Mouse (Mus musculus): ENCODE data around the gene Chaf1a. TPM values are rescaled to one million over a fixed set of nuclear protein-coding genes. Genes with fewer than 3 reads are reported as not detected.

Gene Chaf1a
- polyA plus RNA-seq, 1 experiment = 4.1 TPM

DNA sequence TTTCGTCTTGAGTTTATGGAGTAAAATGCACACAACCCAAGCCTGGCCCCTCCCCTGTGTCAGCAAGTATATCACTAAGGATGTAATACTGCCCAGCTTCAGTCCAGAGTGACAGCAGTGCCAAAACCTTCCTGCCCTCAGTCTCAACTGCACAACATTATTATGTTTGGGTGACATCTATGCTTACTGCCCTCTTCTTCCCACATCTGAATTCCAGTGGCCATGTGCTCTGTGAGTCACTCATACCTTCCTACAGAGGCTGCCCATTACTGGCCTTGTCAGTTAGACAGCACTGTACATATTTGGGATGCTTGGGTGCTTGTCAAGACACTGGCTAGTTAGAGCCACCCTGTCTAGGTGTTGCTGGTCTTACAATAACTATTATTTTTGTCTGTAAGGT lies 13.9 kb upstream of the Chaf1a start:
- Histone ChIP-seq H3K4me1 (ENCODE audit: control insufficient read depth, insufficient read depth, insufficient read length, low read length) (peaks cover 10% of the 10 kb centered on the region), H3K36me3 (ENCODE audit: control insufficient read depth, insufficient read depth, low read length) (peaks cover 3% of the 10 kb centered on the region; the same call in 1 of the 2 replicates), H3K4me3 (ENCODE audit: low read depth, low read length) (no peak overlapping the region), H3K27me3 (ENCODE audit: control insufficient read depth, insufficient read depth, low read length) (no peaks in the 10 kb centered on the region), H3K27ac (ENCODE audit: insufficient read depth, low read depth, low read length) (no peak overlapping the region)
- WGBS = 75% methylated on average over 1 of the region's 1 CpGs
- TF ChIP-seq CTCF (IDR thresholded peaks at IDR 0.05; ENCODE audit: extremely low read depth, insufficient read length, insufficient replicate concordance, low read depth, low read length) (no peak), POLR2A (IDR thresholded peaks at IDR 0.05; ENCODE audit: low read depth, low read length) (no peak)

DNA sequence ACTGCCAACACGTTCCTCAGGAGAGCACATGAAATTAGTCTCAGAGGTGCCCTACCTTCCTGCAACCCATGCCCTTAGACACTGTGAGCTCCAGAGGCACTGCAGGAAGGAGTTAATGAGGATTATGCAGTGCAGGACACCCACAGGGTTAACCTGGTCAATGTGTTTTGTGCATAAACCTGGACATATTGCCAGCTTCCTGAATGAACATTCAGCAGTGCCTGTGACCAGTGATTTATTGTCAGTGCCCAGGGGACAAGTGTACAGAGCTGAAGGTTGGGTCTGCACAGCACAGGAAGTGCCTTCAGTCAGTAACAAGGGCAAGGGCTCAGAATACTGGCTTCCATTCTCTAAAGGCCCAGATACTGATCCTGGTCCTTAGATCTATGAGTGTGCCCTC lies 13.4 kb upstream of the Chaf1a start:
- no peak for TF ChIP-seq POLR2A (IDR thresholded peaks at IDR 0.05; ENCODE audit: low read depth, low read length)
- no peaks in the 10 kb centered on the region for H3K27me3 ChIP-seq (ENCODE audit: control insufficient read depth, insufficient read depth, low read length)
- H3K4me1 ChIP-seq (ENCODE audit: control insufficient read depth, insufficient read depth, insufficient read length, low read length) = peaks cover 12% of the 10 kb centered on the region
- 59% methylated on average over 1 of the region's 1 CpGs for WGBS
- H3K36me3 ChIP-seq (ENCODE audit: control insufficient read depth, insufficient read depth, low read length) = peaks cover 3% of the 10 kb centered on the region; the same call in 1 of the 2 replicates
- H3K27ac ChIP-seq (ENCODE audit: insufficient read depth, low read depth, low read length) = no peak overlapping the region
- H3K4me3 ChIP-seq (ENCODE audit: low read depth, low read length) = no peak overlapping the region

DNA sequence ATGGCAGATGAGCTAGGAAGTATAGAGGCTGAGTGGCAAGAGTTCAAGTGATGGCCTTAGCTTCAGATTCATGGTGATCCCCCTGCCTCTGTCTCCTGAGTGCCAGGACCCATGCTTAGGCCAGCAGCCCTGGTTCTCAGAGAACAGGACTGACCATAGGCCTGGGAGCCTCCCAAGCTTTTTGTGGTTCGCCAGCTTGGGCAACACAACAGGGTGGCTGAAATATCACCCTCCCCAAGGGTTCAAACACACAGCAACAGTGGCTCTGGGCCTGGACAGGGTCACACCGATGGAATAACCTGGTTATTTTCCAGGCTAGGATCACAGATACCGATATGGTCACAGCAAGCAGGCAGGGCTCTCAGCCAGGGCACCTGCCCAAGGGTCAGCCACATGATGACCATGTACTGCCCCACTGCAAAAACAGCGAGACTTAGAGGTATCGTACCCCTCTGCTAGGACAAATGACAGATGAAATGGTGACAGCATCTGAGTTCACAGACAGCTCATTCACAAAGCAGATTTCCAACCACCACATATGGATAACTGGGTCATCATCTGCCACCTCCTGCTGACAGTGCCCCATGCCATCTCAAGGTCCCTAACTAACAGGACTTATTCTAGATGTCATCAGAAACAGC lies 12.3 kb upstream of the Chaf1a start:
- TF ChIP-seq CTCF (IDR thresholded peaks at IDR 0.05; ENCODE audit: extremely low read depth, insufficient read length, insufficient replicate concordance, low read depth, low read length) (no peak), POLR2A (IDR thresholded peaks at IDR 0.05; ENCODE audit: low read depth, low read length) (no peak)
- peaks cover 3% of the 10 kb centered on the region; the same call in 1 of the 2 replicates for H3K36me3 ChIP-seq (ENCODE audit: control insufficient read depth, insufficient read depth, low read length)
- H3K4me3 ChIP-seq (ENCODE audit: low read depth, low read length) = no peak overlapping the region
- H3K27me3 ChIP-seq (ENCODE audit: control insufficient read depth, insufficient read depth, low read length) = no peaks in the 10 kb centered on the region
- H3K27ac ChIP-seq (ENCODE audit: insufficient read depth, low read depth, low read length) = no peak overlapping the region
- 87% methylated on average over 5 of the region's 5 CpGs for WGBS
- H3K4me1 ChIP-seq (ENCODE audit: control insufficient read depth, insufficient read depth, insufficient read length, low read length) = peaks cover 18% of the 10 kb centered on the region

DNA sequence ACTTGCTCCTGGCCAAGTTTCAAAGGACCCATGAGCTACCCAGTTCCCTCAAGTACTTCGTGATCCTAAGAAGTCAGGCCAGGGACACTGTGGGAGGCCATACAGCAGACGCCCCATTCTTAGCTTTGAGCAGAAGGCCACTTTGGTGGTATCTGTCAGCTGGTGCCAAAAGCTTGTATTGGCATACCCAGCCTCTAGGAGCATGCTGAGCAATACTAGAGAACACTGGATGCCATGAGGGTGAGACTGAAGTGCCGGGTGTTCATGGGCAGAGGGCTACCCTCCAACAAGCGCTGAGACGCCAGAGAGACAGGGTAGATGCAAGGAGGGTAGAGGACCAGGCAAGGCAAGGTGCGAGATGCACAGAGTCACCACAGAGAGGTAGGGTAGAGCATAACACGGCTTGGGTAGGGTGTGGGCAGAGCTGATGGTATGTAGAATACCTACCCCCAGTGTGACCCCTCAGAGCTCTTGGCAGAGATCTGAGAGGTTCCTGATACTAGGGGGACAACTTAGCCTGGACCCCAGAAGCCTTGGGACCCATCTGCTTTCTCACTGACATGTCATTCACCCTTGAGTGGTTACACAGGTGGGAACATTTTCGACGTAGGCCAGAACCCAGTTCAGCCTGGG lies 9.9 kb upstream of the Chaf1a start:
- peaks cover 25% of the 10 kb centered on the region for H3K4me1 ChIP-seq (ENCODE audit: control insufficient read depth, insufficient read depth, insufficient read length, low read length)
- WGBS = 89% methylated on average over 9 of the region's 9 CpGs
- TF ChIP-seq POLR2A (IDR thresholded peaks at IDR 0.05; ENCODE audit: low read depth, low read length) (no peak), CTCF (IDR thresholded peaks at IDR 0.05; ENCODE audit: extremely low read depth, insufficient read length, insufficient replicate concordance, low read depth, low read length) (no peak)

DNA sequence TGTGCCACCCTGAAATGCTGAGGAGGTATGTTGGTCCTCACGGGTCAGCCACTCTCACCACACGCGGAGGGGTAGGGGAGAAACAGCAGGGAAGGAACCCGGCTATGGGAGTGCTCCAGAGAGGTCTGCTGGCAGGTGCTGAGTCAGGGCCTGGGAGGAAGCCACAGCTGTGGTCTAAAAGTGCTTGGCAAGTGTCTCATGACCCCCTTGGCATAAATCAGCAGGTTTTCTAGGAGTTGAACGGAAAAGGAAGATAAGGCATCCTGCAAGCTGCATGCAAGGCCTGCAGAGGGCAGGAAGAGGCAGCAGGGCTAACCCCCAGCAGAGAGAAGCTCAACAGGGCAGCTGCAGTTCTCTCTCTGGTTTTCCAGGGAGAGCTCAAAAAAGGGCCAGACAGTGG lies 9.3 kb upstream of the Chaf1a start:
- H3K4me3 ChIP-seq (ENCODE audit: low read depth, low read length) = no peak overlapping the region
- TF ChIP-seq POLR2A (IDR thresholded peaks at IDR 0.05; ENCODE audit: low read depth, low read length) (no peak), CTCF (IDR thresholded peaks at IDR 0.05; ENCODE audit: extremely low read depth, insufficient read length, insufficient replicate concordance, low read depth, low read length) (no peak)
- WGBS = 54% methylated on average over 5 of the region's 5 CpGs
- peaks cover 13% of the 10 kb centered on the region for H3K36me3 ChIP-seq (ENCODE audit: control insufficient read depth, insufficient read depth, low read length)
- H3K4me1 ChIP-seq (ENCODE audit: control insufficient read depth, insufficient read depth, insufficient read length, low read length) = peaks cover 25% of the 10 kb centered on the region
- no peak overlapping the region for H3K27ac ChIP-seq (ENCODE audit: insufficient read depth, low read depth, low read length)
- no peaks in the 10 kb centered on the region for H3K27me3 ChIP-seq (ENCODE audit: control insufficient read depth, insufficient read depth, low read length)

More for the DNA sequence above, 9.9 kb upstream of the Chaf1a start:
- Histone ChIP-seq H3K27me3 (ENCODE audit: control insufficient read depth, insufficient read depth, low read length) (no peaks in the 10 kb centered on the region), H3K4me3 (ENCODE audit: low read depth, low read length) (no peak overlapping the region), H3K36me3 (ENCODE audit: control insufficient read depth, insufficient read depth, low read length) (peaks cover 13% of the 10 kb centered on the region), H3K27ac (ENCODE audit: insufficient read depth, low read depth, low read length) (no peak overlapping the region)

DNA sequence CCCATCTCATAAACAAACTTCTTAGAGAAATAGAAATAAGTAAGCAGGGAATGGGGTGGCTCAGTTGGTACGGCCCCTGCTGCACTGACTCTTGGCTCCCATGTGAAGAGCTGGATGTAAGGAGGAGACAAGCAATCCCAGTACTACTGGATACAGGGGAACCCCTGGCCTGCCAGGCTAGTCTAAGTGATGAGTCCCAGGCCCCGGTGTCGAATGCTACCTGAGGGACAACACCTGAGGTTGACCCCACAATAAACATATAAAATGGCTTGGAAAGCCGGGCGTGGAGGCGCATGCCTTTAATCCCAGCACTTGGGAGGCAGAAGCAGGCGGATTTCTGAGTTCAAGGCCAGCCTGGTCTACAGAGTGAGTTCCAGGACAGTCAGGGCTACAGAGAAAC lies 8.8 kb upstream of the Chaf1a start:
- no peak overlapping the region for H3K4me3 ChIP-seq (ENCODE audit: low read depth, low read length)
- TF ChIP-seq CTCF (IDR thresholded peaks at IDR 0.05; ENCODE audit: extremely low read depth, insufficient read length, insufficient replicate concordance, low read depth, low read length) (no peak), POLR2A (IDR thresholded peaks at IDR 0.05; ENCODE audit: low read depth, low read length) (no peak)
- 82% methylated on average over 7 of the region's 7 CpGs for whole genome bisulfite sequencing
- no peaks in the 10 kb centered on the region for H3K27me3 ChIP-seq (ENCODE audit: control insufficient read depth, insufficient read depth, low read length)
- H3K4me1 ChIP-seq (ENCODE audit: control insufficient read depth, insufficient read depth, insufficient read length, low read length) = peaks cover 25% of the 10 kb centered on the region
- H3K36me3 ChIP-seq (ENCODE audit: control insufficient read depth, insufficient read depth, low read length) = peaks cover 13% of the 10 kb centered on the region
- no peak overlapping the region for H3K27ac ChIP-seq (ENCODE audit: insufficient read depth, low read depth, low read length)

DNA sequence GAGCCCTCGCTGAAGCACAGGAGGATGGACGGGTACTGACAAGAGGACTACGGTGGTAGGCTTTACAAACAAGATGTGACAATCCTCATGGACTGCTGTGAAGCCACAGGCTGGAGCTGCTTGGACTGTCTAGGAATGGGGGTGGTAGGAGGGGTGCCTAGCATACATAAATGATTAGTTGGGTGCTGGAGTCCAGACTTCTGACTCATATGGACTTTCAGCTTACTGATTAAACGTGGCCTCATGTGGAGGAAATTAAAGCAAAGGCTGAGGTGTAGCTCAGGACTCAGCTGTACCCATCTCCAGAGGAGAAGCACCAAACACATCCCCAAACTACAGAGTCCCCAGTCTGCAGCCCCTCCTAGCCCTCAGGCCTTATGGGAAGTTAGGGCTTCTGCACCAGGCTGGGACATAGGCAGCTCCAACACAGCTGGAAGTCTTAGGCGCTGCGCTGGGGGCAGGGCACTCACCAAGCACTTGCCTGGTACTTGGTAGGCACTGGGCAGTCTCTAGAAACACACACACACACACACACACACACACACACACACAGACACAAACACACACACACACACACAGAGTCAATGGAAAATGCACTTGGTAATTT lies 8.0 kb upstream of the Chaf1a start:
- Histone ChIP-seq H3K27ac (ENCODE audit: insufficient read depth, low read depth, low read length) (peak overlapping the region; percentile 81), H3K36me3 (ENCODE audit: control insufficient read depth, insufficient read depth, low read length) (peaks cover 13% of the 10 kb centered on the region), H3K4me3 (ENCODE audit: low read depth, low read length) (0 out of 2 replicates have a peak overlapping the region, but pooled peaks have one; percentile 23), H3K27me3 (ENCODE audit: control insufficient read depth, insufficient read depth, low read length) (no peaks in the 10 kb centered on the region), H3K4me1 (ENCODE audit: control insufficient read depth, insufficient read depth, insufficient read length, low read length) (peaks cover 27% of the 10 kb centered on the region)
- TF ChIP-seq CTCF (IDR thresholded peaks at IDR 0.05; ENCODE audit: extremely low read depth, insufficient read length, insufficient replicate concordance, low read depth, low read length) (no peak), POLR2A (IDR thresholded peaks at IDR 0.05; ENCODE audit: low read depth, low read length) (no peak)
- WGBS = 37% methylated on average over 6 of the region's 6 CpGs
